Comparison of ENCODE assay signal across 7 mouse cellular contexts in genomic region chr5:125588876-125589667, GRCm38 (mm10). TPM values are rescaled to one million over a fixed set of nuclear protein-coding genes. Genes with fewer than 3 reads are reported as not detected.
A peak's percentile ranks its signal among the peaks of the same experiment; 100 is the strongest.
DNase-seq lines count a peak whose midpoint lies in the region; ATAC-seq lines count a peak whose summit lies in the region.

No protein-coding gene starts in this region.

- peaks cover 12% of the 10 kb centered on the region for H3K9me3 ChIP-seq in megakaryocyte, embryonic 14.5 days
- no peaks in the 10 kb centered on the region for H3K9me3 ChIP-seq in heart, embryonic 12.5 days (replicated peaks)

- peak; percentile 70 to 74 for DNase-seq in cerebellum, postnatal 10 days
- DNase-seq in kidney, postnatal 4 days, result peak; percentile 34 to 53
- peak; percentile 75 for DNase-seq in retina, embryonic 14.5 days (ENCODE audit: low spot score)
- DNase-seq in B cell, adult 2 months, result no peak

- peaks cover 3% of the 10 kb centered on the region; the same call in 1 of the 2 replicates for H3K4me1 ChIP-seq in megakaryocyte, embryonic 14.5 days
- 0 out of 2 replicates have a peak, but pooled peaks cover 3% of the 10 kb centered on the region for H3K4me1 ChIP-seq in heart, embryonic 12.5 days (replicated peaks)

- peak overlapping the region; percentile 79 for H3K4me3 ChIP-seq in megakaryocyte, embryonic 14.5 days (replicated peaks)
- H3K4me3 ChIP-seq in heart, embryonic 12.5 days, result peak overlapping the region; percentile 42

- peaks cover 16% of the 10 kb centered on the region for H3K27me3 ChIP-seq in megakaryocyte, embryonic 14.5 days (replicated peaks)
- H3K27me3 ChIP-seq in heart, embryonic 12.5 days (replicated peaks), result peaks cover 32% of the 10 kb centered on the region

- H3K36me3 ChIP-seq in megakaryocyte, embryonic 14.5 days (replicated peaks; ENCODE audit: low read length), result no peaks in the 10 kb centered on the region
- H3K36me3 ChIP-seq in heart, embryonic 12.5 days, result no peaks in the 10 kb centered on the region

- no peak for ATAC-seq in megakaryocyte, adult 5-6 weeks (ENCODE audit: poor library complexity, severe bottlenecking)
- ATAC-seq in heart, embryonic 12.5 days (ENCODE audit: insufficient number of reproducible peaks, low FRiP score), result peak; percentile 62; the same call in 1 of the 2 replicates

- WGBS in heart, embryonic 12.5 days, result 6% methylated on average over 18 of the region's 18 CpGs

- H3K4me2 ChIP-seq in heart, embryonic 12.5 days, result peak overlapping the region; percentile 68

- H3K27ac ChIP-seq in heart, embryonic 12.5 days (ENCODE audit: poor library complexity, severe bottlenecking), result no peak overlapping the region

- H3K9ac ChIP-seq in heart, embryonic 12.5 days, result 0 out of 2 replicates have a peak overlapping the region, but pooled peaks have one; percentile 3

RNA-seq across cellular contexts. Expression of gene Tmem132b, which starts 57.5 kb away (rescaled TPM):
- not detected in 2 replicates for polyA plus RNA-seq in megakaryocyte, embryonic 14.5 days (2012; ENCODE audit: insufficient read depth, low replicate concordance)
- total RNA-seq in megakaryocyte, adult 5-6 weeks (2015), result not detected in 2 replicates
- 0.07 and 0.28 TPM in 2 replicates for total RNA-seq in megakaryocyte, adult 5-6 weeks (2017)
- not detected in 2 replicates for polyA plus RNA-seq in heart, embryonic 12.5 days (2016; fragmentation: Nextera tagmentation; extraction: Ambion mirVana)

Comparison
In these comparisons a context has a peak if more than half of its experiments do, and no peak if none do; other contexts are left out.
1. DNase-seq: peak in cerebellum, postnatal 10 days (2 of 2), kidney, postnatal 4 days (2 of 2) and retina, embryonic 14.5 days (single experiment); none in B cell, adult 2 months (0 of 2).